Mouse (Mus musculus) liver, embryonic 14.5 days (tissue): ENCODE measurements around the gene Plb1.

ENCODE experiments used
- CTCF ChIP-seq: IDR thresholded peaks from 2 replicates; pipeline ENCODE4 v1.5.1; 2016; ENCODE audit warnings: antibody characterized with exemption, low read depth, control low read depth
- EP300 ChIP-seq: IDR thresholded peaks from 2 replicates; pipeline ENCODE4 v1.6.1; 2016; ENCODE audit warnings: antibody characterized with exemption, low read depth

- TF ChIP-seq CTCF = no peak
- TF ChIP-seq EP300 = no peak
Measured at GRCm38 (mm10) chr5:32310802-32311201, 78.3 kb downstream of the Plb1 start.
